Mouse (Mus musculus) left cerebral cortex, adult 2 months (tissue): ENCODE measurements at regions not wholly inside any gene's neighbourhood (a gene's known extent, or its start where the extent isn't known, plus 50 kb on each side); places are given as distances from the start of the nearest gene placed in this dataset.

Source experiments
- DNase-seq, 2 experiments: peaks; one replicate each; pipeline ENCODE4 v3.0.0; 2021 to 2022; ENCODE audit warnings: low spot score in 2 of 2, mixed read lengths in 1 of 2; ENCODE audit errors: extremely low spot score in 1 of 2
- H3K27ac ChIP-seq: fragments of 200-600 bp; 2 replicates; pipeline ENCODE4 v1.8.1; 2022
- H3K4me3 ChIP-seq: fragments of 200-600 bp; 2 replicates; pipeline ENCODE4 v1.8.1; 2022
- CTCF ChIP-seq: fragments of 200-600 bp; IDR thresholded peaks from 2 replicates; pipeline ENCODE4 v1.8.1; 2022; ENCODE audit warnings: antibody characterized with exemption, mild to moderate bottlenecking, moderate library complexity
- intact Hi-C: fragments of 180-260 bp; cut with DNase I; formaldehyde crosslinking; loops from one replicate; pipeline ENCODE4 v1.15.1; 2025

GRCm38 (mm10) chr15:62198721-62199120 lies 1275.9 kb upstream of the A1bg start:
- intact Hi-C loops, result no loop called here
- no peak for TF ChIP-seq CTCF
- DNase-seq, result no peak
- Histone ChIP-seq H3K4me3 (no peak overlapping the region), H3K27ac (no peak overlapping the region)

- no peak overlapping the region for H3K4me3 ChIP-seq
- TF ChIP-seq CTCF, result no peak
- DNase-seq, result no peak
- H3K27ac ChIP-seq, result no peak overlapping the region
- intact Hi-C loops, result no loop called here
These were observed 1275.4 kb upstream of the A1bg start for GRCm38 (mm10) chr15:62198194-62198593.

- intact Hi-C loops, result no loop called here
- Histone ChIP-seq H3K4me3 (no peak overlapping the region), H3K27ac (no peak overlapping the region)
- no peak for DNase-seq
- TF ChIP-seq CTCF, result no peak
These were observed 1272.6 kb upstream of the A1bg start for GRCm38 (mm10) chr15:62195440-62195839.

DNA sequence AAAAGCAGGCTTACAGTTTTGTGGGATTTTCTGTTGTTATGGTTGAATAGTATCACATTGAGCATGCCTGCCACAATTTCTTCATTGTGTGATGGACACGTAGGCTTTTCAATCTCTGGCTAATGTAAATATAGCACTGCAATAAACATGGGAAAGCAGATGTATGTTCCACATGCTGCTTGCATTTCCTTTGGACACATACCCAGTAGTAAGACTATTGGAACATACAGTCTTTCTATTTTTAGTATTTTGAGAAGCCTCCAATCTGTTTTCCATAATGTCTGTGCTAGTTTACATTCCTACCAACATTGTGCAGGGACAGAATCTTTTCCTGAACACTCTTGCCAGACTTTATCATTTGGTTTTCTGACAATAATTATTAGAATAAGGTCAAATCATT lies 1269.9 kb upstream of the A1bg start:
- TF ChIP-seq CTCF, result no peak
- no peak for DNase-seq
- intact Hi-C loops, result no loop called here
- H3K27ac ChIP-seq, result no peak overlapping the region
- no peak overlapping the region for H3K4me3 ChIP-seq

DNA sequence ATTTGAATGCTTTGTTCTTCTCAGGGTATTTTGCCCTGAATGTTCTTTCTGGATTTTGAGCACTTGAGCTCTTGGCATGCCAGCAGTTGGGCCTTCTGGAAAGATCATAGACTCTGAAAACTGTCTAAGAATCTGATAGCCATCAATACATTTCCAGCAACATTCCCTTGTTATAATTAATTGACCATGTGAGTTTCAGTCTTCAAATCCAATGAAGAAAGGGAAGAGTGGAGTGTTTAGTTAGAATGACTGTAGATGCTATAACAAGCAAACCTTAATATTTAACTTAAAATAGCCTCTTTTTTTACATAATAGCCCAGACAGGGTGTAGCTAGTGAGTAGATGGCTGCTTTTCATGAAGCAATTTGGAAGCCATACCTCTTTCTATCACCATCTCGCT lies 1268.8 kb upstream of the A1bg start:
- no peak overlapping the region for H3K27ac ChIP-seq
- intact Hi-C loops, result no loop called here
- H3K4me3 ChIP-seq, result no peak overlapping the region
- DNase-seq, result no peak
- TF ChIP-seq CTCF, result no peak

GRCm38 (mm10) chr15:62190977-62191614 lies 1268.3 kb upstream of the A1bg start:
- Histone ChIP-seq H3K4me3 (no peak overlapping the region), H3K27ac (no peak overlapping the region)
- DNase-seq, result no peak
- no peak for TF ChIP-seq CTCF
- intact Hi-C loops, result no loop called here

GRCm38 (mm10) chr15:62190224-62190910 lies 1267.6 kb upstream of the A1bg start:
- TF ChIP-seq CTCF, result no peak
- H3K4me3 ChIP-seq, result no peak overlapping the region
- intact Hi-C loops, result no loop called here
- no peak for DNase-seq
- no peak overlapping the region for H3K27ac ChIP-seq

- Histone ChIP-seq H3K27ac (no peak overlapping the region), H3K4me3 (no peak overlapping the region)
- DNase-seq, result no peak
- intact Hi-C loops, result no loop called here
- no peak for TF ChIP-seq CTCF
These were observed 1266.9 kb upstream of the A1bg start for GRCm38 (mm10) chr15:62189565-62190181.

- no peak overlapping the region for H3K27ac ChIP-seq
- TF ChIP-seq CTCF, result no peak
- intact Hi-C loops, result no loop called here
These were observed 1263.7 kb upstream of the A1bg start for GRCm38 (mm10) chr15:62186548-62186947.

GRCm38 (mm10) chr15:62183803-62184202 lies 1261.0 kb upstream of the A1bg start:
- no peak for DNase-seq
- H3K27ac ChIP-seq, result no peak overlapping the region
- intact Hi-C loops, result no loop called here
- no peak for TF ChIP-seq CTCF
- H3K4me3 ChIP-seq, result no peak overlapping the region

More at GRCm38 (mm10) chr15:62186548-62186947, 1263.7 kb upstream of the A1bg start:
- H3K4me3 ChIP-seq, result no peak overlapping the region
- no peak for DNase-seq

- Histone ChIP-seq H3K27ac (no peak overlapping the region), H3K4me3 (no peak overlapping the region)
- DNase-seq, result no peak
- no peak for TF ChIP-seq CTCF
- intact Hi-C loops, result no loop called here
These were observed 1258.7 kb upstream of the A1bg start for GRCm38 (mm10) chr15:62181454-62181910.

DNA sequence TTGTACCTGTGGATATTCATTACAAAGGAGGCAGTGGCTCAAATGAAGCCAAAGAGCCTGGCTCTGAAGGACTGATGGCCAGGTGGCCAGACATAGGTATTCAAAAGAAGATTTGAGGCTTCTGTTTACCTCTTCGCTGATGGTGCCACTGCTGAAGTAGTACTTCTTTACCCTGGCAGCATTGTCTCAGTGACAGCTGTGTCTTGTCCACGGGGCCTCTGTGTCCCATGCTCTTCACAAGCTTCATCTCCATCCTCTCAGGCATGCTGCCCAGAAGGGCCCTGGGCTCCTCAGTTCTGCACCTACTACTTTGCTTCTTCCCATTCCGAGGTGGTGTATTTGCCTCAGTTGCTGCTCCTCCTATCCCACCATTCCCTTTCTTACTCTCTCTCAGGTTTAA lies 1257.9 kb upstream of the A1bg start:
- no peak overlapping the region for H3K4me3 ChIP-seq
- no peak for TF ChIP-seq CTCF
- intact Hi-C loops, result no loop called here
- H3K27ac ChIP-seq, result no peak overlapping the region
- no peak for DNase-seq

- no peak for TF ChIP-seq CTCF
- no peak for DNase-seq
- intact Hi-C loops, result no loop called here
These were observed 1257.0 kb upstream of the A1bg start for GRCm38 (mm10) chr15:62179801-62180200.

More at GRCm38 (mm10) chr15:62179801-62180200, 1257.0 kb upstream of the A1bg start:
- Histone ChIP-seq H3K4me3 (no peak overlapping the region), H3K27ac (no peak overlapping the region)
